Mouse (Mus musculus) CH12.LX (cell line): ENCODE data around the gene Smpd1. TPM values are rescaled to one million over a fixed set of nuclear protein-coding genes. Genes with fewer than 3 reads are reported as not detected.
A peak's percentile ranks its signal among the peaks of the same experiment; 100 is the strongest.

Experiments
- DNase-seq: peaks from one replicate; pipeline ENCODE4 v3.0.0-alpha.2; 2013; ENCODE audit errors: extremely low read depth
- H3K27ac ChIP-seq: 2 replicates; pipeline ENCODE4 v1.5.1; 2012; ENCODE audit warnings: low read depth, mild to moderate bottlenecking, control low read depth, moderate library complexity; ENCODE audit not compliant: insufficient read depth
- H3K27me3 ChIP-seq: replicated peaks from 2 replicates; pipeline ENCODE3; 2012; ENCODE audit warnings: inconsistent platforms
- H3K36me3 ChIP-seq, 2 experiments: replicated peaks in 1 of 2; 2 replicates each; pipeline versions ENCODE3 to v1.6.1; 2012; ENCODE audit warnings: inconsistent platforms in 1 of 2, low read length in 1 of 2, mild to moderate bottlenecking in 1 of 2, mixed read lengths in 1 of 2, moderate library complexity in 1 of 2; ENCODE audit not compliant: control insufficient read depth in 1 of 2, insufficient read depth in 1 of 2
- H3K4me1 ChIP-seq, 2 experiments: 2 replicates each; pipeline ENCODE4 v1.6.1; 2012; ENCODE audit warnings: inconsistent platforms in 1 of 2, moderate library complexity in 1 of 2; ENCODE audit not compliant: insufficient read depth in 2 of 2, control insufficient read depth in 1 of 2
- H3K4me2 ChIP-seq: 2 replicates; pipeline ENCODE4 v1.6.1; 2012; ENCODE audit warnings: low read depth, mild to moderate bottlenecking, control low read depth; ENCODE audit not compliant: poor library complexity, insufficient read depth, severe bottlenecking
- H3K4me3 ChIP-seq, 3 experiments: fragments of 150-350 bp in 1 of 3; sonication (generic) in 1 of 3; replicated peaks in 1 of 3; 2 replicates each; pipeline versions ENCODE3 to v1.5.1; 2011 to 2012; ENCODE audit warnings: low read depth in 2 of 3, low read length in 2 of 3, mild to moderate bottlenecking in 2 of 3, moderate library complexity in 2 of 3, control low read depth in 1 of 3, improper control_type of control experiment in 1 of 3, inconsistent platforms in 1 of 3, mixed read lengths in 1 of 3; ENCODE audit not compliant: poor library complexity in 1 of 3
- H3K79me2 ChIP-seq: replicated peaks from 2 replicates; pipeline ENCODE4 v1.6.1; 2012; ENCODE audit warnings: mild to moderate bottlenecking, moderate library complexity; ENCODE audit not compliant: control insufficient read depth, poor library complexity, insufficient read depth, severe bottlenecking; ENCODE audit errors: extremely low read depth
- H3K9ac ChIP-seq: 2 replicates; pipeline ENCODE4 v1.6.1; 2012; ENCODE audit warnings: low read depth, mild to moderate bottlenecking, control low read depth, moderate library complexity; ENCODE audit not compliant: insufficient read depth
- H3K9me3 ChIP-seq: replicated peaks from 2 replicates; pipeline ENCODE3; 2012; ENCODE audit warnings: low read length, inconsistent platforms, mixed read lengths
- E2F4 ChIP-seq: IDR thresholded peaks from 2 replicates; pipeline ENCODE4 v1.6.1; 2011; ENCODE audit warnings: low read depth, low read length, improper control_type of control experiment; ENCODE audit not compliant: insufficient replicate concordance
- ELF1 ChIP-seq: IDR thresholded peaks from 2 replicates; pipeline ENCODE4 v1.6.1; 2014; ENCODE audit warnings: low read depth, mild to moderate bottlenecking, inconsistent platforms, low read length, improper control_type of control experiment
- EP300 ChIP-seq: IDR thresholded peaks from 2 replicates; pipeline ENCODE4 v1.6.1; 2011; ENCODE audit warnings: low read length, improper control_type of control experiment
- ETS1 ChIP-seq: conservative IDR thresholded peaks from 2 replicates; pipeline ENCODE4 v1.6.1; 2012; ENCODE audit warnings: low read depth, mild to moderate bottlenecking, inconsistent platforms, low read length, improper control_type of control experiment, moderate library complexity
- GABPA ChIP-seq: IDR thresholded peaks from 2 replicates; pipeline ENCODE4 v1.6.1; 2012; ENCODE audit warnings: low read depth, low read length, improper control_type of control experiment, inconsistent platforms; ENCODE audit not compliant: insufficient replicate concordance
- HCFC1 ChIP-seq: IDR thresholded peaks from 2 replicates; pipeline ENCODE4 v1.6.1; 2012; ENCODE audit warnings: low read depth, mild to moderate bottlenecking, inconsistent platforms, low read length, improper control_type of control experiment
- IRF4 ChIP-seq: IDR thresholded peaks from 2 replicates; pipeline ENCODE4 v1.6.1; 2014; ENCODE audit warnings: low read depth, mild to moderate bottlenecking, inconsistent platforms, low read length, improper control_type of control experiment
- MAFK ChIP-seq: IDR thresholded peaks from 2 replicates; pipeline ENCODE4 v1.6.1; 2011; ENCODE audit warnings: low read length, improper control_type of control experiment; ENCODE audit not compliant: insufficient replicate concordance
- MAZ ChIP-seq: IDR thresholded peaks from 2 replicates; pipeline ENCODE4 v1.6.1; 2012; ENCODE audit warnings: low read depth, mild to moderate bottlenecking, inconsistent platforms, low read length, improper control_type of control experiment, moderate library complexity
- MEF2A ChIP-seq: IDR thresholded peaks from 2 replicates; pipeline ENCODE4 v1.6.1; 2014; ENCODE audit warnings: low read depth, mild to moderate bottlenecking, inconsistent platforms, low read length, improper control_type of control experiment, borderline replicate concordance
- MXI1 ChIP-seq: IDR thresholded peaks from 2 replicates; pipeline ENCODE4 v1.6.1; 2011; ENCODE audit warnings: mild to moderate bottlenecking, low read depth, low read length, improper control_type of control experiment
- NRF1 ChIP-seq: IDR thresholded peaks from 2 replicates; pipeline ENCODE4 v1.6.1; 2014; ENCODE audit warnings: low read depth, mild to moderate bottlenecking, inconsistent platforms, low read length, improper control_type of control experiment, moderate library complexity
- RAD21 ChIP-seq: IDR thresholded peaks from 2 replicates; pipeline ENCODE4 v1.6.1; 2011; ENCODE audit warnings: low read depth, mild to moderate bottlenecking, low read length, improper control_type of control experiment, moderate library complexity
- SMC3 ChIP-seq: IDR thresholded peaks from 2 replicates; pipeline ENCODE4 v1.6.1; 2011; ENCODE audit warnings: low read depth, low read length, improper control_type of control experiment
- TBP ChIP-seq: conservative IDR thresholded peaks from 2 replicates; pipeline ENCODE4 v1.6.1; 2011; ENCODE audit warnings: low read depth, low read length, improper control_type of control experiment
- TCF12 ChIP-seq: IDR thresholded peaks from 2 replicates; pipeline ENCODE4 v1.6.1; 2014; ENCODE audit warnings: low read depth, mild to moderate bottlenecking, inconsistent platforms, low read length, improper control_type of control experiment
- USF1 ChIP-seq: IDR thresholded peaks from 2 replicates; pipeline ENCODE4 v1.6.1; 2014; ENCODE audit warnings: low read depth, mild to moderate bottlenecking, inconsistent platforms, low read length, improper control_type of control experiment
- USF2 ChIP-seq: conservative IDR thresholded peaks from 2 replicates; pipeline ENCODE4 v1.6.1; 2011; ENCODE audit warnings: low read depth, low read length, improper control_type of control experiment
- ZKSCAN1 ChIP-seq: IDR thresholded peaks from 2 replicates; pipeline ENCODE4 v1.6.1; 2012; ENCODE audit warnings: low read depth, inconsistent platforms, low read length, improper control_type of control experiment, borderline replicate concordance
- ZMIZ1 ChIP-seq: IDR thresholded peaks from 2 replicates; pipeline ENCODE4 v1.6.1; 2012; ENCODE audit warnings: low read depth, mild to moderate bottlenecking, inconsistent platforms, low read length, improper control_type of control experiment
- ZNF384 ChIP-seq: IDR thresholded peaks from 2 replicates; pipeline ENCODE4 v1.6.1; 2012; ENCODE audit warnings: low read depth, low read length, improper control_type of control experiment, inconsistent platforms
- dilution Hi-C: fragments of 300-500 bp; cut with MboI; formaldehyde crosslinking; loops from 2 replicates; pipeline ENCODE4 v1.14.3; 2020; ENCODE audit warnings: low sequenced_read_pairs; ENCODE audit not compliant: extremely low pct_unique_long_range_greater_than_20kb, extremely low pct_ligation_motif_present
- in situ Hi-C: fragments of 300-500 bp; cut with MboI; formaldehyde crosslinking; loops from 3 replicates; pipeline ENCODE4 v1.14.3; 2019; ENCODE audit warnings: low sequenced_read_pairs, low pct_ligation_motif_present, low pct_unique_long_range_greater_than_20kb, mixed read lengths
- polyA plus RNA-seq: library from polyadenylated mRNA; unstranded; fragments of >175 nt; gene quantifications from 2 replicates; pipeline ENCODE4 v1.2.1, GENCODE M21; 2012; ENCODE audit warnings: low read depth; ENCODE audit not compliant: insufficient read length
- total RNA-seq, 2 experiments: library from RNA; depleted of rRNA; stranded (reverse); fragments of 300-350 nt in 1 of 2; fragments of >200 nt in 1 of 2; gene quantifications; 2 replicates each; pipeline ENCODE4 v1.2.3; 2012 to 2014

Gene Smpd1
- total and polyA plus RNA-seq, 3 experiments = 16.9 to 22.5 (median 17.9) TPM

- Histone ChIP-seq H3K27me3 (peaks cover 44% of the 10 kb centered on the region), H3K4me2 (no peak overlapping the region), H3K27ac (no peak overlapping the region), H3K9me3 (no peaks in the 10 kb centered on the region), H3K79me2 (no peaks in the 10 kb centered on the region), H3K4me1 (peaks cover 4 to 15% of the 10 kb centered on the region in 2 experiments; a peak in 3 of 4 replicates), H3K36me3 (no peaks in the 10 kb centered on the region), H3K9ac (no peak overlapping the region), H3K4me3 (no peak overlapping the region)
- DNase-seq = no peak
- TF ChIP-seq MAFK (no peak), ZMIZ1 (no peak), EP300 (no peak), ETS1 (no peak)
- in situ Hi-C loops = no loop called here
- dilution Hi-C loops = no loop called here
Measured at GRCm38 (mm10) chr7:105577377-105577871, 23.3 kb downstream of the Smpd1 start.

- H3K36me3 ChIP-seq = no peaks in the 10 kb centered on the region
- H3K27ac ChIP-seq = no peak overlapping the region
- H3K9me3 ChIP-seq = no peaks in the 10 kb centered on the region
- in situ Hi-C loops = no loop called here
- TF ChIP-seq MXI1 = no peak
- no peak for TF ChIP-seq TBP
- TF ChIP-seq MEF2A = no peak
- no peak for TF ChIP-seq SMC3
- TF ChIP-seq HCFC1 = no peak
- TF ChIP-seq ZKSCAN1 = no peak
- TF ChIP-seq NRF1 = no peak
- TF ChIP-seq, all 38 proteins: peak for 0
- no peak for DNase-seq
- Histone ChIP-seq H3K4me2 (no peak overlapping the region), H3K27me3 (peaks cover 50% of the 10 kb centered on the region), H3K4me1 (peaks cover 1 to 15% of the 10 kb centered on the region in 2 experiments; a peak in 3 of 4 replicates), H3K79me2 (no peaks in the 10 kb centered on the region), H3K9ac (no peak overlapping the region), H3K4me3 (no peak overlapping the region)
- dilution Hi-C loops = no loop called here
Measured at GRCm38 (mm10) chr7:105578481-105578880, 24.3 kb downstream of the Smpd1 start.

DNA sequence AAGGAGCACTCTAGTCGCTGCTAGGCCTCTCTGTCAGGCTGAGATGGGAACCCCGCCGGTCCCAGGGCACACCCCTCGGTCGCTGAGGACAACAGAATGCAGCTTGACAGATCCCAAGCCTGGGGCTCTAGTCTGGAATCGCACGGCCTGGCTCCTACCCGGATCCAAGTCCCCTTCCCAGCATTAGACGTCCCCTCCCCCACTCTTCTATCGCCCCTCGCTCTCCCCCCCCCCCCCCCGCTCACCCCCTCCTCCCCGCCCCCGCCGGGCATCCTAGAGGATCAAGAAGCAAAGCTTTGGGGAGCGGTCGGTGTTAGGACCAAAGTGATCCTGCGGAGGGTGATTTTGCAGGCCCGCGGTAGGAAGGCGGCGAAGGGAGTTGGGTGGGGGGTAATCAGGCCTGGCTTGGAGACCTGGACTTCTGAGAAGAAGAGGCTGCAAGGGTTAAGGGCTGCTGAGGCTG lies 26.5 kb downstream of the Smpd1 start:
- Histone ChIP-seq H3K9ac (peak overlapping the region; percentile 4; the same call in 1 of the 2 replicates), H3K79me2 (no peaks in the 10 kb centered on the region), H3K4me1 (peaks cover 0 to 15% of the 10 kb centered on the region in 2 experiments; a peak in 2 of 4 replicates)
- no peak for TF ChIP-seq USF1
- TF ChIP-seq TBP = no peak
- no peak for TF ChIP-seq ELF1
- no peak for TF ChIP-seq MXI1
- TF ChIP-seq IRF4 = no peak
- TF ChIP-seq MEF2A = no peak
- no peak; the same call in 1 of the 2 replicates for TF ChIP-seq NRF1
- no peak for TF ChIP-seq ETS1
- no peak for TF ChIP-seq GABPA
- TF ChIP-seq EP300 = no peak
- TF ChIP-seq ZNF384 = no peak
- no peak for TF ChIP-seq E2F4
- no peak for TF ChIP-seq TCF12
- no peak for TF ChIP-seq USF2
- no peak for TF ChIP-seq RAD21
- TF ChIP-seq MAZ = no peak
- no peak for TF ChIP-seq SMC3
- TF ChIP-seq, all 38 proteins: peak for 0
- DNase-seq = no peak
- Histone ChIP-seq H3K27me3 (peaks cover 54% of the 10 kb centered on the region), H3K4me3 (peak overlapping the region; percentile 46 to 80 (median 59)), H3K4me2 (peak overlapping the region; percentile 92), H3K9me3 (peaks cover 7% of the 10 kb centered on the region), H3K27ac (no peak overlapping the region), H3K36me3 (no peaks in the 10 kb centered on the region)
- dilution Hi-C loops = no loop called here
- in situ Hi-C loops = no loop called here
